Mouse (Mus musculus): Measurements from ENCODE around the gene Sipa1.
A peak's percentile ranks its signal among the peaks of the same experiment; 100 is the strongest.

The Sipa1 gene

GRCm38 (mm10) chr19:5606196-5606595, 57.3 kb downstream of the Sipa1 start:
- DNase-seq (ENCODE audit: low read depth, low spot score), result no peak

DNA sequence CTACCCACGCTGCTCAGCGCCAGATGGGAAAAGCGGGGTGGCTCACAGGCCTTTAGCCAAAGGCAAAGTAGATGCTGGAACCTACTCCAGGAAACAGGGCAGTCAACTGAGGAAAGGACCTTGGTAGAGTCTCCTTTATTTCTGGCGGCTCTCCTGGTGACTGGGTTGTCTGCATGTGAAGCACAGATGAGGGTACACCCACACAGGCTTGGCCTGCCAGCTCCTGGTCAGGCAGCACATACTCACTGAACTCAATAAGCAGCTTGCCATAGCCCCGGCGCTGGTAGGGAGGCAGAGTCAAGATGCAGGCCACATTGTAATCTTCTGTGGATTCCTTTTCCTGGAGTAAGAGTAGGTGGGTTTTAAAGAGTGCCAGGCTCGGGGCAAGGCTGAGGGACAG, 58.4 kb downstream of the Sipa1 start:
- DNase-seq (ENCODE audit: low read depth, low spot score), result no peak

GRCm38 (mm10) chr19:5603664-5604063, 59.8 kb downstream of the Sipa1 start:
- no peak for DNase-seq (ENCODE audit: low read depth, low spot score)

DNA sequence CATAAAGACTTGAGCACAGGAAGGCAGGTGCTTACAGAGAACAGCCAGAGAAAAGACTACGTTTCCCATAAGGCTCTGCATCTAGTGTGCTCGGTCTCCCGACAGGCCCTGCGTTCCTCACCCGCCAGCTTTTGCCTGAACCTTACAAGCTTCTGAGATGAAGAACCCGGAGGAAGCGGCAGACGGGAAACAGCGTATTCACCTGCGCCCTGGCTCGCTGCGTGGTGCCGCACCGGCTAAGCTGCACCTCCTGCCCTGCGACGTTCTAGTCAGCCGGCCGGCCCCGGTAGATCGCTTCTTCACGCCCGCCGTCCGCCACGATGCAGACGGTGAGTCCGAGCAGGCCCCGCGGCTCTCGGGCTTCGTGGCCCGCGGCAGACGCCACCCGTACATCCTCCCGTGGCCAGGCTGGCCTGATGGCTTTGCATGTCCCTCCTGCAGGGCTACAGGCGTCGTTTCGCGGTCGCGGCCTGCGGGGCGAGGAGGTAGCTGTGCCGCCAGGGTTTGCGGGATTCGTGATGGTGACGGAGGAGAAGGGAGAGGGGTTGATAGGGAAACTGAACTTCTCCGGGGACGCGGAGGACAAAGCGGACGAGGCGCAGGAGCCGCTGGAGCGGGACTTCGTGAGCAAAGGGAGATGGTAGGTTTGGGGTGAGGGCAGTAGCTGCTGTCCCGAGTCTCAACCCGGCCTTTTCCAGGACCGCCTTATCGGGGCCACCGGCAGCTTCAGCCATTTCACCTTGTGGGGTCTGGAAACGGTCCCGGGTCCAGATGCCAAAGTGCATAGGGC, 61.6 kb downstream of the Sipa1 start, which contains the start of gene Rnaseh2c:
Rnaseh2c (plus strand) TSS at position 122 of the 790 bp plus-strand sequence.
- DNase-seq (ENCODE audit: low read depth, low spot score), result peak; percentile 63
